Mouse (Mus musculus): Measurements from ENCODE around the gene Phlda3.
A peak's percentile ranks its signal among the peaks of the same experiment; 100 is the strongest.

The Phlda3 gene

GRCm38 (mm10) chr1:135759685-135760084 is 6.2 kb upstream of the Phlda3 start:
- DNase-seq (ENCODE audit: low read depth): no peak

- DNase-seq (ENCODE audit: low read depth): no peak
Observed at GRCm38 (mm10) chr1:135760216-135760615, 5.7 kb upstream of the Phlda3 start.

- DNase-seq (ENCODE audit: low read depth): no peak
Observed at GRCm38 (mm10) chr1:135761728-135762127, 4.2 kb upstream of the Phlda3 start.

GRCm38 (mm10) chr1:135763503-135764205 is 2.3 kb upstream of the Phlda3 start:
- no peak for DNase-seq (ENCODE audit: low read depth)

- no peak for DNase-seq (ENCODE audit: low read depth)
Observed at GRCm38 (mm10) chr1:135764206-135764528, 1.8 kb upstream of the Phlda3 start.

GRCm38 (mm10) chr1:135766592-135767306 is 830 bp downstream of the Phlda3 start:
- no peak for DNase-seq (ENCODE audit: low read depth)

GRCm38 (mm10) chr1:135767324-135767890 is 1.5 kb downstream of the Phlda3 start:
- DNase-seq (ENCODE audit: low read depth): no peak

GRCm38 (mm10) chr1:135768400-135768799 is 2.5 kb downstream of the Phlda3 start:
- no peak for DNase-seq (ENCODE audit: low read depth)

- no peak for DNase-seq (ENCODE audit: low read depth)
Observed at GRCm38 (mm10) chr1:135770237-135770636, 4.3 kb downstream of the Phlda3 start.

GRCm38 (mm10) chr1:135770896-135771572 is 5.1 kb downstream of the Phlda3 start:
- no peak for DNase-seq (ENCODE audit: low read depth)

- DNase-seq (ENCODE audit: low read depth): no peak
Observed at GRCm38 (mm10) chr1:135771573-135771970, 5.7 kb downstream of the Phlda3 start.

GRCm38 (mm10) chr1:135776596-135776995 is 10.7 kb downstream of the Phlda3 start:
- no peak for DNase-seq (ENCODE audit: low read depth)

GRCm38 (mm10) chr1:135777046-135777445 is 11.1 kb downstream of the Phlda3 start:
- no peak for DNase-seq (ENCODE audit: low read depth)

- no peak for DNase-seq (ENCODE audit: low read depth)
Observed at GRCm38 (mm10) chr1:135778780-135779535, 13.0 kb downstream of the Phlda3 start, which contains the start of gene Tnni1. Gene Tnni1, plus strand, starts transcription at chr1:135779434.

GRCm38 (mm10) chr1:135780649-135781048 is 14.7 kb downstream of the Phlda3 start:
- no peak for DNase-seq (ENCODE audit: low read depth)

- peak; percentile 79 for DNase-seq (ENCODE audit: low read depth)
Observed at GRCm38 (mm10) chr1:135781220-135781619, 15.3 kb downstream of the Phlda3 start.

- no peak for DNase-seq (ENCODE audit: low read depth)
Observed at GRCm38 (mm10) chr1:135782816-135783215, 16.9 kb downstream of the Phlda3 start.

GRCm38 (mm10) chr1:135787799-135788198 is 21.9 kb downstream of the Phlda3 start:
- peak; percentile 88 for DNase-seq (ENCODE audit: low read depth)

GRCm38 (mm10) chr1:135788708-135789107 is 22.8 kb downstream of the Phlda3 start:
- DNase-seq (ENCODE audit: low read depth): peak; percentile 67

- DNase-seq (ENCODE audit: low read depth): peak; percentile 89
Observed at GRCm38 (mm10) chr1:135789815-135790214, 23.9 kb downstream of the Phlda3 start.

- DNase-seq (ENCODE audit: low read depth): no peak
Observed at GRCm38 (mm10) chr1:135792143-135792939, 26.4 kb downstream of the Phlda3 start.

Measured in naive thymus-derived CD4-positive, alpha-beta T cell, adult 2 months (primary cell).